Mouse (Mus musculus) brain, embryonic 14.5 days (tissue): ENCODE results near the gene Tmem190. TPM values are rescaled to one million over a fixed set of nuclear protein-coding genes. Genes with fewer than 3 reads are reported as not detected.
A peak's percentile ranks its signal among the peaks of the same experiment; 100 is the strongest.

Experiments used
- DNase-seq: peaks from one replicate; pipeline ENCODE4 v3.0.0-alpha.2; 2011; ENCODE audit warnings: low read depth
- CTCF ChIP-seq: fragments of 200-500 bp; IDR thresholded peaks from 2 replicates; pipeline ENCODE4 v1.5.1; 2012; ENCODE audit warnings: inconsistent platforms, mild to moderate bottlenecking, moderate library complexity, borderline replicate concordance; ENCODE audit not compliant: insufficient read depth, insufficient read length; ENCODE audit errors: extremely low read depth
- POLR2A ChIP-seq: fragments of 200-500 bp; IDR thresholded peaks from 2 replicates; pipeline ENCODE4 v1.6.1; 2012; ENCODE audit warnings: mild to moderate bottlenecking, inconsistent platforms, borderline replicate concordance; ENCODE audit not compliant: poor library complexity, insufficient read depth, insufficient read length, severe bottlenecking; ENCODE audit errors: extremely low read depth
- polyA plus RNA-seq: library from polyadenylated mRNA; depleted of rRNA; stranded (reverse); fragments of >200 nt; gene quantifications from 2 replicates; pipeline ENCODE4 v1.2.3, GENCODE M21; 2012; rRNA removed

Tmem190 gene
- polyA plus RNA-seq = not detected in 2 replicates

DNA sequence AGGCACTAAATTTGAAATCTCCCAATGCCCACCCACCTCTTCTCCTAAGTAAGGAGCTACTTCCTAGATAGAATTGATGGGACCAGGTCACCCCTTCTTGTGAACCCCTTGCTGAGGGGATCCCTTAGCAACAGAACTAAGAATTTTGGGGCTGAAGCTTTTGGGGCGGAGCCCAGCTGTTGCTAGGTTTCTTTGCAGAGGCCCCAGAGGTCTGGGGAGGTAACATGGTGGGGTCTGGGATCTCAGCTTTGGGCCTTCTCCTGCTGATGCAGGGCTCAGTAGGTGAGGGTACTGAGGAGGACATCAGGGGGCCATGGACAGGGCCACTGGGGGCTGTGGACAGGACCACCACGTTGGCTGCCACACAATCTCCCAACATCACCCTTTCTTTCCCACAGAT, at the start of gene Tmem190, which contains the start of gene Il11:
Gene Tmem190 (plus strand): TSS at position 179 of the 400 bp plus-strand sequence.
Gene Il11 (minus strand): TSS at position 101 of the 400 bp plus-strand sequence.
- no peak for DNase-seq
- no peak for TF ChIP-seq CTCF
- TF ChIP-seq POLR2A = no peak

DNA sequence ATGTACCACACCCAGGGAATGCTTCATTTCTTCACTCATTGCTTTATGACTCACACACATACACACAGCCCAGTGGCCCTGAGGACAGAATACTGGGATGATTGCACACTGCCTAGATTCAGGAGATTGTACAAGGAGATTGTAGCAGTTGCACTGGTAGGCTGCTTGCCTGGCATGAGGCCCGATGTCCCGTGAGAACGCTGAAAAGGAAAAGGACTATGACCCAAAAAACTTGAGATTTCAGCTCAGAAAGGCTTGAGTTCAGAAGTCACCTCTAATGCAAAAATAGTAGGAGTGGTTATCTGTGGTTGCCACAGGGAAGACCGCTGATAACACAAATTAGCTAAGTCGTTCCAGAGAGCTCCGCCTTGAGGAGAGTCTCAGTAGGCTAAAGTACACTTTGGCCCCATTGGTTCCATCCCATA, 49.8 kb upstream of the Tmem190 start:
- no peak for DNase-seq
- TF ChIP-seq POLR2A (no peak), CTCF (no peak)

DNA sequence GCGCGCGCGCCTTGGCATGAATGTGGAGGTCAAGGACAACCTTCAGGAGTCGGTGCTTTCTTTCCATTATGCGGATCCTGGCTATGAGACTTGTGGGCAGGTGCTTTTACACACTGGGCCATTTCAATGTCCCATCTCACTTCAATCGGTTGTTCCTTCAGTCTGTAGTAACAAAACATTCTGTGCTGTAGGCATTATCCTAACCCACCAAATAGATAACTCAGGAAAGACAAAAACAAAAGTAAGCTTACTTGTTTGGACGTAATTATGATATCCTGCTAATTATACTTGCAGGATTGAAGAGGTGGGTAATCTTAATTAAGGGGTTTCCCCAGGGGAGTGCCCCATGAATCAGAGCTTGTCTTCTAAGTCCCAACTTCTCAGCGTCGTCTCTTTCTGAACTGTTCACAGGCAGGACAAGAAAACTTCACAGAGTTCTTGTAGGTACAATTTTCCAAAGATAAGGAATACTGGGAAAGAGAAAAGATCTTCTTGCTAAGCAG, 43.6 kb upstream of the Tmem190 start:
- DNase-seq = no peak
- no peak for TF ChIP-seq POLR2A
- no peak for TF ChIP-seq CTCF

DNA sequence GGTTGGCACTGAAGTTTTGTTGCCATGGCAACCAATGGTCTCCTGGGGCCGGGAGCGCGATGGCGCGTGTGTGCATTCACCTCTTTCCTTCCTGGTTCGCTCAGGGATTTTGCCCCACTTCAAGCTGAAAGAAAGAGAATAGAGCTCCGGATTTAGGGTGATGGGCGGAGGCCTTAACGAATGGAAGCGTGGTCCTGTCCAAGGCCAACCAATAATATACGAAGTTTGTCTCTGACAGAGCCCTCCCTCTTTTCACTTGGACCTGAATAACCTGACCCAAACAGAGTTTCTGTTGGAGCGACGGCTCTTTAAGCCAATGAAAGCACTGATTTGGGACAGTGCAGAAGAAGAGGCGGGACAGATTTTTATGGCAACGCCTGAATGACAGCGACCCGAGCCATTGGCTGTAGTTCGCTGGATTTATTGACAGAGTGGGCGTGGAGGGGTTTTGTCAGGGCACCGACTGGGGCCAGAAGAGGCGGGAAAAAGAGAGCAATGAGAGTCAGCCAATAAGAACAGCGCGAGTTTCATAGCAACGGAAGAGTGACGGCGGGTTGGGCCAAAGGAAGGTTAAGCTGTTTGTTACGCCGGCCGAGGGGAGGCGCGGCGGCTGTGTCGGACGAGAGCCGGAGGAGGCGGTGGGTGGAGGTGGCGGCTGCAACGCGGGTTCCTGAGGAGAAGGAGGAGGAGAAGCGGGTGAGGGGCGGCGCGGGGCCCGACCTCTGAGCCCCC, 43.0 kb upstream of the Tmem190 start, which contains the start of gene Kmt5c:
Gene Kmt5c (plus strand): TSS at position 572 of the 732 bp plus-strand sequence.
- TF ChIP-seq CTCF (peak; percentile 15; the same call in 1 of the 2 replicates), POLR2A (peak; percentile 95)
- DNase-seq = peak; percentile 100

DNA sequence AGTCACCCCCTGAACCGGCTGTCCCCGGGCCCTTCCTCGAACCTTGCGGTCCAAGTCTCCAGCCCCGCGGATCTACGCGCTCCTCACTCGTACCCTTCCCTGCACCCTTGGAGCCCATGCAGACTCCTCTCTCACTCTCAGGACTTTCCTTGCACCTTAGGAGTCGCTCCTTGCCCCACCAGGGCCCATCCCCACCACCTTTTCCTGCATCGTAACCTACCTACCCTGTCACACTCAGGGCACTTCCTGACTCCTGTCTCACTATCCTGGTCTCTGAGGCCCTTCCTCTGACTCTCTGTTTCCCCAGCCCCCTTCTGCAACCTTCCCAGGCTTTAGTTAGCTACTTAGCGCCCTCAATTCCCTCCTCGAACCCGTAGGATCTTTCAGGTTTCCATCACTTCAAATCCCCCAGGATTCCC, 42.4 kb upstream of the Tmem190 start:
- TF ChIP-seq CTCF (no peak), POLR2A (no peak)
- DNase-seq = no peak

DNA sequence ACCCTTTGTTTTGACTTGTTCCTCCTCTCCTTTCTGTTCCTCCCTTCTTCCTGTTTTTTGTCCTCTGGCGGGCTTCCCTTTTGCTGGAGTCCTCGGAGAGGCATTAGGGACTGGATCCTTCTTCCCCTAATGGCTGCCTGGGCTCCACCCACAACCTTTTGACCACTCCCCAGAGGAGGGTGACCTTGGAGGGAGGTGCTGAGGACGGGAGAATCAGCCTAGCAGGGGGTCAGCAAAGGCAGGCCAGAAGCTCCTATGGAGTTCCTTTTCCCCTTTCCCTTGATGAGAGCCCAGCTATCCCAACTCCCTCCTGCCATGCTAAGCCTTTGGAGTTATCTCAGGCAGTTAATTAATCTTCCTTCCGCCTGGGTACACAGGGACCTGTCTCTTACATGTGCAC, 41.6 kb upstream of the Tmem190 start:
- TF ChIP-seq CTCF = no peak
- no peak for TF ChIP-seq POLR2A
- peak; percentile 58 for DNase-seq

DNA sequence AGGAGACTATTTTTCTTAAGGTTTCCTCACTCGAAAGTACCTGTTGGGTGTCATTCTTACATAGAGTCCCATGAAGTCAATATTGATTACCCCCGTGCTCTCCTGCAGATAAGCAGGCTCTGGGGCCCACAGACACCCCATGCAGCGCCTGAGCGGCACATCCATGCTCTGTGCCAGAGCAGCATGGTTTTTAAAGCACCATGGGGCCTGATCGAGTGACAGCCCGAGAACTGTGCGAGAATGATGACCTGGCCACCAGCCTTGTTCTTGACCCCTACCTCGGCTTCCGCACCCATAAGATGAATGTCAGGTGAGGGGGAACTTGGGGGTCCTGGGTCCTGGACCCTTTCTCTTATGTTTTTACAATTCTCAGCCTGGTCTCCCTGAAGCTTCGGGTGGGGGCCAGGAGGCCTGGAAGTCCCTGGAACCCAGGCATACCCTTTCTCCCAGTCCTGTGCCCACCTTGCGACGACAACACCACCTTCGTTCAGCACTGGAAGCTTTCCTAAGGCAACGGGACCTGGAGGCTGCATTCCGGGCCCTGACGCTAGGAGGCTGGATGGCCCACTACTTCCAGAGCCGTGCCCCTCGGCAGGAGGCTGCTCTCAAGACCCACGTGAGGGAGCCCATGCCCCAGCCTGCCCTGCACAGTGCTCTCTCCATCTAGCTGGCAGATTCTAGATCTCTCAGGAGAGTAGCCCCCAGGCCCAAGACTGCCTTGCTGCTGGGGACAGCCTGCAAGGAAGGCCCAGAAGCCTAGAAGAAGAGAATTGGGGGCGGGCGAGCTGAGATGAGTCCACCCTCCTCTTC, 40.9 kb upstream of the Tmem190 start:
- no peak for TF ChIP-seq POLR2A
- TF ChIP-seq CTCF = no peak
- DNase-seq = no peak

DNA sequence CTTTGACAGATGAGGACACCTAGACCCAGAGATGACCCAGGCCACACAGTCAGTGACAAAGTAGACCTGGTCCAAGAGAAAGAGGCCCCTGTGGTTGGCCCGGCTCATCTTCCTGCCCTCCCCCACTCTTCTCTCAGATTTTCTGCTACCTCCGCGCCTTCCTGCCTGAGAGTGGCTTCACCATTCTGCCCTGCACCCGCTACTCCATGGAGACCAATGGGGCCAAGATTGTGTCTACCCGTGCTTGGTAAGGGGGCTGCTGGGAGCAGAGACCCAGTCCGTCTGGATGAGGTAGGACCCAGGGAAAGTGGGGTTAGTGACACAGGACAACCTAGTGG, 40.3 kb upstream of the Tmem190 start:
- DNase-seq = no peak
- no peak for TF ChIP-seq POLR2A
- no peak for TF ChIP-seq CTCF

DNA sequence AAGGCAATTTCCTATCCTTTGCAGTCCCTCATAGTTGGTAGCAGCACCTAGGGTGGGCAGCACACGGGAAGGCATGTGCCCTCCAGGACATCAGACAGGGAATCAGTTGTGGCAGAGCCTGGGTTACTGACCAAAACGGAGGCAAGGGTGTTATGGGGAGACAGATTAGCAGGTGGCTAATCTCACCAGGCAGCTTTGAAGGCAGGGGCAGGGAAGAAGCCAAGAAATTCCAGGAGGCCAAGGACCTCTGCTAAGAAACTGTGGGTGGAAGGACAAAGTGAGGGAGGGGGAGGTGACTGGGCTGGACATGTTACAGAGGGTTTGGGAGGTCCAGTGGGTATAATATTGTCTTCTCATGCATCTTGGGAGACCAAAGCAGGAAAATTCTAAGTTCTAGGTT, 39.4 kb upstream of the Tmem190 start:
- TF ChIP-seq CTCF (no peak), POLR2A (no peak)

DNA sequence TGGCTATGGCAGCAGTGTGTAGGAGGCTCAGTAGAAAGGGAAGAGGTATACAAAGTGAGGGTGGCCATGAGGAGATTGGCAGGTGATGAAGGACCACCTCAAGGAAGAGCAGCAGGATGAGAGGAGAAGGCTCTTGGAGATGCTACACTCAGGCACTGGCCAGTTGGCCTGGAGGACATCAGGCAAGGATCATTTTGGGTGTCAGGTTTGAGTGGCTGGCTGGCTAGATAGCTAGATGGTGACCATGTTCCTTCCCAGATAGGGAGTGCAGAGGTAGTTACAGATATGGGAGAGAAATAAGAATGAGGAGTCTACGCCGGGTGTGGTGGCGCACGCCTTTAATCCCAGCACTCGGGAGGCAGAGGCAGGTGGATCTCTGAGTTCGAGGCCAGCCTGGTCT, 37.9 kb upstream of the Tmem190 start:
- DNase-seq = no peak
- TF ChIP-seq CTCF (no peak), POLR2A (no peak)

More for the DNA sequence above, 39.4 kb upstream of the Tmem190 start:
- no peak for DNase-seq

DNA sequence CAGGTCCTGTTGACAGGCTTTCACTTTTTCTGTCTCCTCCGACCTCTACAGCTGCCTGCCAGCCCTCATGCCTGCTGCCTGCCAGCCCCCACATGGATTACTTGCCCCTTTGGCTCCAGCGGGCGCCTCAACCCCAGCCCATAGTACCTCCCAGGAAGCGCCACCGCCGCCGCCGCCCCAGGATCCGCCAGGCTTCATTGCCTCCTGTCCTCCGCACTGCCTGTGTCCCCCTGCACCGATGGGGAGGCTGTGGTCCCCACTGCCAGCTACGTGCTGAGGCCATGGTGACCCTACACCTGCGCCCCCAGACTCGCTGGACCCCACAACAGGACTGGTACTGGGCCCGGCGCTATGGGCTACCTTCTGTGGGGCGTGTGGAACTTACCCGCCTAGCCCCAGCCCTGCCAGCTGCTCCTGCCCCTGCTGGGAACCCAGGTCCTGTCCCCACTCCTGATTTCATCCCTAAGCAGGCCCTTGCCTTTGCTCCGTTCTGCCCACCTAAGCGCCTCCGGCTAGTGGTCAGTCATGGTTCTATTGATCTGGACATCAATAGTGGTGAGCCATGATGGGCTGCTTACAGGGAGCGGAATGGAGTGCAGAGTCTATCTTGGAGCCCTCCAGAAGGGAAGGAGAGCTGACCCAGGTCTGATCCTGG, 36.3 kb upstream of the Tmem190 start:
- no peak for TF ChIP-seq CTCF
- no peak for TF ChIP-seq POLR2A
- no peak for DNase-seq
